14 mouse cellular contexts compared by ENCODE assay signal in the genomic region with DNA sequence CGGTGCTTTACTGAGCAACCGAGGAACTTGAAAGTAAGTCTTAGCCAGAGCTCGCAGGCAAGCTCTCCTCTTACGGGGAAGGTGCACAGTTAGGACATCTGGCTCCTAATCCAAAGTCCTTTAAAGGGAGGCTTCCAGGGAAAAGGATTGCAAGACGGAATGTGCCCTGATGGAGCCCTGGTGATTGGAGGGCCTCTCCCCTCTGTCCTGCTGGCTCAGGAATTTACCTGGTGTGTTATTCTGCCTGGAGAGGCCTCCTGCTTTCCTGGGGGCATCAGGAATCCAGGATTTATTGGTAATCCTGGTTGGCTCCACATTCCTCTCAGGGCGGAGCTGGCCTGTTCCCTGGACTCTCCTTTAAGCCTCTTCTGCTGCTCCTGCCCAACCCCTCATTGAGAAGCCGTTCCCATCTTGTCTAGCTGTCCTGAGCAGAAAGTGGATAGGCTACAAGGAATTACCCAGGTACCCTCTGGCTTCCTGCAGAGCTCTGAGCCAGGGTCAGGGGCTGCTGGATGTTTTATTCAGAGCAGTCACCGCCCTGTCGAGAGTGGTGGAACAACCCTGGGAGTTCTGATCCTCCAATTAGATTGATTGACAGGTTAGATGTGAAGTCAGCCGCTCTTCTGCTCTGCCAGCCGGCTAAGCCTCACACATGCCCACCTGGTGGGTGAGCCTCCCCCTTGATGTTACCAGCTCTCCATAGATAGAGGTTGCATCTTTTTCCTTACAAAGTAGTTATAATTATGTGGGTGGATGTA. TPM values are rescaled to one million over a fixed set of nuclear protein-coding genes. Genes with fewer than 3 reads are reported as not detected.
DNase-seq lines count a peak whose midpoint lies in the region; ATAC-seq lines count a peak whose summit lies in the region.
"Had no signal": no experiment of that assay in that cellular context is flagged by ENCODE, and none has a peak within 500 bp of the region (broad histone marks: within the 10 kb centered on the region; RNA-seq: fewer than 3 reads in every experiment).

No protein-coding gene starts in this region.

- H3K27ac ChIP-seq in heart, embryonic 11.5 days (ENCODE audit: low read depth, low read length): no peak overlapping the region; the same call in 1 of the 2 replicates
- no peak overlapping the region for H3K27ac ChIP-seq in neural tube, embryonic 13.5 days (replicated peaks)
- 0 out of 2 replicates have a peak overlapping the region, but pooled peaks have one; percentile 0 for H3K27ac ChIP-seq in limb, embryonic 15.5 days

- no peak overlapping the region for H3K4me2 ChIP-seq in heart, embryonic 11.5 days
- no peak overlapping the region for H3K4me2 ChIP-seq in neural tube, embryonic 13.5 days
- H3K4me2 ChIP-seq in limb, embryonic 15.5 days: no peak overlapping the region
- H3K4me2 ChIP-seq: liver, embryonic 11.5 days had no signal

- 0 out of 2 replicates have a peak, but pooled peaks cover under 1% of the 10 kb centered on the region for H3K9me3 ChIP-seq in heart, embryonic 11.5 days (replicated peaks; ENCODE audit: control insufficient read depth, low read length)
- no peaks in the 10 kb centered on the region for H3K9me3 ChIP-seq in neural tube, embryonic 13.5 days
- no peaks in the 10 kb centered on the region for H3K9me3 ChIP-seq in limb, embryonic 15.5 days
- H3K9me3 ChIP-seq: megakaryocyte, embryonic 14.5 days had no signal

- H3K4me3 ChIP-seq in heart, embryonic 11.5 days (ENCODE audit: low read depth, low read length): no peak overlapping the region
- no peak overlapping the region for H3K4me3 ChIP-seq in neural tube, embryonic 13.5 days
- no peak overlapping the region for H3K4me3 ChIP-seq in limb, embryonic 15.5 days
- H3K4me3 ChIP-seq: megakaryocyte, embryonic 14.5 days had no signal

- 40% methylated on average over 11 of the region's 11 CpGs for WGBS in heart, embryonic 11.5 days (ENCODE audit: insufficient replicate concordance)
- 50% methylated on average over 11 of the region's 11 CpGs for WGBS in neural tube, embryonic 13.5 days
- WGBS in limb, embryonic 15.5 days: 29% methylated on average over 11 of the region's 11 CpGs

- H3K36me3 ChIP-seq in heart, embryonic 11.5 days (ENCODE audit: control insufficient read depth, insufficient read depth, low read length): peaks cover 11% of the 10 kb centered on the region
- peaks cover 36% of the 10 kb centered on the region for H3K36me3 ChIP-seq in neural tube, embryonic 13.5 days
- H3K36me3 ChIP-seq in limb, embryonic 15.5 days: peaks cover 25% of the 10 kb centered on the region

- 0 out of 2 replicates have a peak overlapping the region, but pooled peaks have one; percentile 34 for H3K9ac ChIP-seq in heart, embryonic 11.5 days (ENCODE audit: low read depth, low read length)
- 0 out of 2 replicates have a peak overlapping the region, but pooled peaks have one; percentile 8 for H3K9ac ChIP-seq in neural tube, embryonic 13.5 days
- H3K9ac ChIP-seq in limb, embryonic 15.5 days: no peak overlapping the region

- DNase-seq in heart, adult 18-20 months: no peak
- DNase-seq in neural tube, embryonic 10.5 days (ENCODE audit: extremely low spot score, low spot score): no peak
- DNase-seq in cerebellum, postnatal 14 days: no peak
- DNase-seq: adrenal gland, postnatal 10 days had no signal

- no peaks in the 10 kb centered on the region for H3K27me3 ChIP-seq in heart, embryonic 11.5 days (ENCODE audit: control insufficient read depth, insufficient read depth, low read length)
- H3K27me3 ChIP-seq in neural tube, embryonic 13.5 days: no peaks in the 10 kb centered on the region
- H3K27me3 ChIP-seq in limb, embryonic 15.5 days: no peaks in the 10 kb centered on the region
- H3K27me3 ChIP-seq: Patski had no signal

- no peak for ATAC-seq in heart, embryonic 11.5 days (replicated peaks; ENCODE audit: insufficient number of reproducible peaks, low FRiP score, low TSS enrichment)
- no peak for ATAC-seq in neural tube, embryonic 13.5 days (ENCODE audit: low read depth)
- 0 out of 2 replicates have a peak, but pooled peaks have one; percentile 11 for ATAC-seq in limb, embryonic 15.5 days (ENCODE audit: insufficient number of reproducible peaks, low FRiP score, low TSS enrichment, low read depth)
- no peak for ATAC-seq in activated CD4-positive, CD25-positive, alpha-beta regulatory T cell, adult 4 months
- ATAC-seq: CD4-positive, CD25-positive, alpha-beta regulatory T cell, adult 4 months; Patski had no signal

- peaks cover 5% of the 10 kb centered on the region; the same call in 1 of the 2 replicates for H3K4me1 ChIP-seq in heart, embryonic 11.5 days (ENCODE audit: control insufficient read depth, insufficient read depth, low read length)
- no peaks in the 10 kb centered on the region for H3K4me1 ChIP-seq in neural tube, embryonic 13.5 days (replicated peaks)
- peaks cover 9% of the 10 kb centered on the region for H3K4me1 ChIP-seq in limb, embryonic 15.5 days

RNA-seq across cellular contexts. Expression of a gene that starts 9.4 kb away (rescaled TPM):
- polyA plus RNA-seq in heart, embryonic 11.5 days (2014; fragmentation: Nextera tagmentation; extraction: Ambion mirVana): 30.1 and 34.9 TPM in 2 replicates
- 10 to 100 TPM; 16.0 to 16.5 TPM for total RNA-seq in heart, adult 18-20 months (2021)
- polyA plus RNA-seq in neural tube, embryonic 13.5 days (2015; fragmentation: Nextera tagmentation; extraction: Ambion mirVana): 45.0 and 49.3 TPM in 2 replicates
- polyA plus RNA-seq in limb, embryonic 15.5 days (2015; fragmentation: Nextera tagmentation; extraction: Ambion mirVana): 48.8 and 51.3 TPM in 2 replicates
- 10 to 100 TPM; 23.5 to 25.5 TPM for polyA plus RNA-seq in activated CD4-positive, CD25-positive, alpha-beta regulatory T cell, adult 4 months (2017; shearing (Covaris generic))

RNA-seq across cellular contexts. Expression of a gene that starts 31.1 kb away (rescaled TPM):
- polyA plus RNA-seq in heart, embryonic 11.5 days (2014; fragmentation: Nextera tagmentation; extraction: Ambion mirVana): 61.9 and 80.7 TPM in 2 replicates
- total RNA-seq in heart, adult 18-20 months (2021): under 1 TPM in 1 of 2 experiments, not detected in 1; 0.36 TPM
- polyA plus RNA-seq in neural tube, embryonic 13.5 days (2015; fragmentation: Nextera tagmentation; extraction: Ambion mirVana): 67.1 and 89.2 TPM in 2 replicates
- polyA plus RNA-seq in limb, embryonic 15.5 days (2015; fragmentation: Nextera tagmentation; extraction: Ambion mirVana): 807 and 885 TPM in 2 replicates
- under 1 TPM in 1 of 2 experiments, not detected in 1; 0.25 TPM for polyA plus RNA-seq in activated CD4-positive, CD25-positive, alpha-beta regulatory T cell, adult 4 months (2017; shearing (Covaris generic))
- total RNA-seq: neutrophil, adult 5-6 weeks had no signal
- polyA plus RNA-seq: CD4-positive, CD25-positive, alpha-beta regulatory T cell, adult 4 months; large intestine, adult 2 months had no signal

Comparison
In these comparisons a context has a peak if more than half of its experiments do, and no peak if none do; other contexts are left out.
1. RNA of a gene that starts 31.1 kb away (polyA plus RNA-seq): 807 to 885 TPM in limb, embryonic 15.5 days, 67.1 to 89.2 TPM in neural tube, embryonic 13.5 days and 61.9 to 80.7 TPM in heart, embryonic 11.5 days; 0.25 TPM in activated CD4-positive, CD25-positive, alpha-beta regulatory T cell, adult 4 months; every median in the first group is over 10 times any median in the second.